Mouse (Mus musculus) cerebellum, adult (tissue): Measurements from ENCODE around the gene Blnk.

ENCODE experiments used
- ATAC-seq: cut with Nextera tagmentation; 2 replicates; pipeline ENCODE4 v1.9.2; 2017; ENCODE audit warnings: mild to moderate bottlenecking, moderate library complexity, mixed read lengths; ENCODE audit not compliant: insufficient number of reproducible peaks, low FRiP score, low TSS enrichment

Blnk gene

DNA sequence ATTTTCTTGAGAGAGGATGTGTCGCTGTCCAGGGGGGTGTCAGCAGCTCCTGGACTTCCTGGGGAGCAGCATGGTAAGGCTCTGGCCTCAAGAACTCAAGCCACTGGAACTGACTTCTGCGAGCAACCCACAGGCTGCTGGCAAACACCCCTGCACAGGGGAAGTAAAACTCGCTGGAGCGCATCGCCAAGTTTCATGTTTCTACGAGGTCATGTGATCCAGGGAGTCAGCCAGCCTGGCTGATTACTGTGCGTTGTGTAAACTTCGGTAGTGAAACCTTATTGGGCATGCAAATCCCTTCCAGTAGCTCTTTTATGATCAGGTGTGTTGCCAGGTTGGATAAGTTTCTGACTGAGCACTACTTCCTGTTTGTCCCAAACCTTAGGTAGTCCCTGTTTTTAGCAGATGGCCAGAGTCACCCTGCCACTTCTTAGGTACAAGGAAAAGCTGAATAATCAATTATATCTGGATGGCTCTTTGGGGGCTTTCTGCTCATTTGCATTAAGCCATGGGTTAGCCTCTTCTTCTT is at the start of gene Blnk:
TSS of gene Blnk (minus strand) at position 479 of the 529 bp plus-strand sequence.
- no peak for ATAC-seq

DNA sequence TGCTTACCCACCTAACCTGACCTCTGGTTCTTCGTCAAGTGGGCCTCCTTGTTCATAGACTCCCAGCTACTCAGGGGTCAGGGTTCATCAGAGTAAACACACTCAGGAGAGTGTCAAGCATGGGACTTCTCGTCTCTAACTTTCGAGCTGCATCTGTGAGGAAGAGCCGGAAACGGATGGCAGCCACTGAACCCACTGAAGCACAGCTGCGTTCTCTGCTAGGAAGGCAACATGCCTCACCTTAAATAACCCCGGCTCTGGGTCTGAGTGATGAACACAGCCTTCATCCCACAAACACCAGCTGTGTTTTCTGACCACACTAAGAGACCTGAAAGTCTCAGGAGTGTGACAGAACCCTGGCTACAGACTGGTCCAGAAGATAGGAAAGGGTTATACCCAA is 44.8 kb upstream of the Blnk start:
- no peak for ATAC-seq

DNA sequence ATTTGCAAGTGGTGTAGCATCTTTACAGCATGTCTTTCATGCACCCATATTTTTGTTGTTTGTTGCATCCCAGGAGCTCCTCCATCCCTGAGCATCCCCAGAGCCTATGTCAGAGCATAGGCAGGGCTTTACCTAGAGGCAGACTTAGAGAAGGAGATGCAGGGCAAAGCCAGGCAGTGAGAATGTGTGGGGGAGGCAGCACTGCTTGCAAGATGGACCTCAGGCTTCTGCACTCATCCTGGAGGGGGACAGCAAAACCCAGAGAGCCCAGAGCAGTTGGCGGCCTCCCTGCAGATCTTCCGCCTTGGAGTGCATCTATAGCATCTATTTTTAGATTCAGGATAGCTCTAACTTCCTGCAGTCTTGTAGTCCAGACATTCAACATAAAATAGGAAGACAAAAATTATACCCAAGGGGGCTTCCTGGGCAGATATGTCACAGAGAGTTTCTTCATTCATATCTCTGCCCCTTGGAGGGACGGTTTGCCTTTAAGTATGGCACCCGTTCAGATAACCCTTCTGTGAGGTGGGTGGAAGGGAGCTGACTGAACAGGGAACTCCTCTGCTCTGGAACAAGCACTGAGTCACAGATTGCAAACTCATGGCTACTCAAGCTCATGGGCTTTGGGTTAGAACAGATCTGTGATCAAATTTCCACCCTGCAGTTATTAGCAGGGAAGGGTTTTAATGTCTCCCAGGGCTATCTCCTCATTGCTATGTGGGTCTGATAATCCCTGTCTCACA is 41.6 kb upstream of the Blnk start:
- ATAC-seq: no peak

DNA sequence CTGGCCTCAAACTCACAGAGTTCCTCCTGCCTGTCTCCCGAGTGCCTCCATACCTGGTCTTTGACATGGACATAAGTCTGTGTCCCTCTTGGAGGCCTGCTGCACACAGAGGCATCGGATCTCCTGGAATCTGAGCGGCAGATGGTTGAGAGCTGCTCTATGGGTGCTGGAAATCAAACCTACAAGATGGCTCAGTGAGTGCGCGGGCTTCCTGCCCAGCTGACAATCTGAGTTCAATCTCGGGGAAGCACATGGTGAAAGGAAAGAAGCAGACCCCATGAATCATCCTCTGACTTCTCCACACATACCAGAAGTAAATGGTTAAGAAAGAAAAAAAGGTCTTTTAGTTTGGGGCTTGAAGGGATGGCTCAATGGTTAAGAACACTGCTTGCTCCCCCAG is 37.5 kb upstream of the Blnk start:
- no peak for ATAC-seq

DNA sequence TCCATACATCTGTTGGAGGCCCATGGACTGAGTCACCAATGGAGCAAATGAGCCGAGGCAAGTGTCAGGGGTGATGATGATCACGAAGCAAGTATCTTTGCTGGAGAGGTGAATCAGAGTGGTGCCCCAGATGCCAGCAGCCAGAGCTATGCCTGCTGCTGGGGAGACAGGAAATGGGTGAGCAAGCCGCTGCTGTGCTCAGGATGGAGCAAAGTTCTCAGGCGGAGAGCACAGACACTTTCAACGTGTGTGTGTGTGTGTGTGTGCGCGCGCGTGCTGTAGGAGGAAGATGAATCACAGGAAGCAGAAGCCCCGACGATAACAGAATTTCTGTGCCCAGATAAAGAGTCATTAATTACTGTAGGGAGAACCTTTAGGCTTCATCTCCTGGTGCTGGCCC is 36.7 kb upstream of the Blnk start:
- ATAC-seq: no peak

DNA sequence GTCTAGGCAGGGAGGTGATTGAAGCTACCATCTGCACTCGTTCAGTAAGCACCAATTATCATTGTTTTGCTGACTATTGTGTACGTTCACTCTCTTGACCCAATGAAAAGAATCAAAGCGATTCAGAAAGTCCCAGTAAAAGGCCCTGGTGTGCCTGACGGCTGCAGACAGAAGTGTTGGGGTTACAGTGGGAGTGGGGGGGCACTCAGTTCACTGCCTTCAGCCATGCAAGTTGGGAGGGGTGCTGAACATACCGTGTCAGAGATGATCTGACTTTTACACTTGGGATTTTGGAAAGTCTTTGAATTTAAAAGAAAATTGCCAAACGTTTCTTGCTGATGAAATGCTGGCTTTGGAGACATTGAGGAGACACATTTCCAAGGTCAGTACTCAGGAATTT is 35.8 kb upstream of the Blnk start:
- ATAC-seq: no peak

DNA sequence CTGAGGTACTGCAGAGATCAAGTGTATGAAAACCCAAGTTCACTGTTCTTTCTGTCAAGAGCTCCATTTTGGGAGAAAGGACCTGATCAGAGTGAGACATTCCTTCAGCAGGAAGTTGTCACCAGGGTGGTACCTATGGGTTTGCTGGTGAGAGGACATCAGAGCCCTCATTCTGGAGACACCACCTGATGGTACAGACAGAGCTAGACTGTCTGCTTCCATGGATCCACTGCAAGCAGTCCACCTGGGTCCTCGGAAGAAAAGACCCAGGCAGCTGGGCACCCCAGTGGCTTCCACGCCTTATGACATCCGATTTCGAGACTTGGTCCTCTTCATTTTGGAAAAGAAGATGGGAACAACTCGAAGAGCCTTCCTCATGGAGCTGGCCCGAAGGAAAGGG is 34.9 kb upstream of the Blnk start, which contains the start of gene Dntt:
TSS of gene Dntt (plus strand) at position 57 of the 400 bp plus-strand sequence.
- no peak for ATAC-seq

DNA sequence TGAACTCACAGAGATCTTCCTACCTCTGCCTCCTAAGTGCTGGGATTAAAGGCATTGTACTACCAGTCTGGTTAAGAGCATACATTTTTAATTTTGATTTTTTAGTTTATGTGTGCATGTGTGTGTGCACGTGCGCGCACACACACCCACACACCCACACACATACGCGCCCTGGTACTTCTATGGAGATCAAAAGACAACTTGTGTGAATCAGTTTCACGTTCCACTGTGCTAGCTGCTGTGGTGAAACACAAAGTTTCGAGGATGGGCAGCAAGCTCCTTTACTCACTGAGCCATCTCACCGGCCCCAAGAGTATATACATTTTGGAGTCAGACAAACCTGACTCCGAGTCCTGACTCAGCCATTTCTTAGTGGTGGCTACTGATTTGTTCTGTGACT is 33.3 kb upstream of the Blnk start:
- ATAC-seq: no peak

DNA sequence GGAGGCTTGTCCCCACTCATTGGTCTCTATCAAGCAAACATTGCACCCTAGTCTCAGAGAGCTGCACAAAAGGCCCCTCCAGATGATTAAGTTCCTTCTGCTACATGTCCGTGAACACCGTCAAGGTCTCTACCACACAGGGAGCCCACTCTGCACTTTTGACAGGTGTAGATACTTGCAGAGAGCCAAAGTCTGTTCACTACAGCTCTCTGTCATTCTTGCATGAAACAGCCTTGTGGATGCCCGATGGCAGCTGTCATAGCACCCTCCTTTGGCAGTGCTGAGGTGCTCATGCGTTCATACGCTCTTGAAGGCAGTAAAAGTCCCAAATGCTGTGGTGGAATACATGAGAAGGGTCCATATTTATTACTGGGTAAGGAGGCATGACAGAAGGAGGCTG is 32.7 kb upstream of the Blnk start:
- ATAC-seq: no peak

DNA sequence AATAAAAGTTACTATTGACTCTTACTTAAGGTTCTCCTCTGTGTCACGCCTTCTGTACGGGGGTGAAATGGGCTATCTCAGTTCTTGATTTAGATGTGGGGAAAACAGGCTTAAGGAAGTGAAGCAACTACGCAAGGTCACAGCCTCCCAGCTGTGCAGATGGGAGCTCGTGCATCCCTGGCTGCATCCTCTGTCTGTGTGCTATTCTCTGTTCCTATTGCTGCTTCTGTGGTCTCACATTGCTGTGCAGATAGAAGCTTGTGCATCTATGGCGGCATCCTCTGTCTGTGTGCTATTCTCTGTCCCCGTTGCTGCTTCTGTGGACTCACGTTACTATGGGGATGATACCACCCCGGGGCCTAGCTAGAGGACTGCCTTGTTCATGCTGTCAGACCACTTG is 32.2 kb upstream of the Blnk start:
- no peak for ATAC-seq

DNA sequence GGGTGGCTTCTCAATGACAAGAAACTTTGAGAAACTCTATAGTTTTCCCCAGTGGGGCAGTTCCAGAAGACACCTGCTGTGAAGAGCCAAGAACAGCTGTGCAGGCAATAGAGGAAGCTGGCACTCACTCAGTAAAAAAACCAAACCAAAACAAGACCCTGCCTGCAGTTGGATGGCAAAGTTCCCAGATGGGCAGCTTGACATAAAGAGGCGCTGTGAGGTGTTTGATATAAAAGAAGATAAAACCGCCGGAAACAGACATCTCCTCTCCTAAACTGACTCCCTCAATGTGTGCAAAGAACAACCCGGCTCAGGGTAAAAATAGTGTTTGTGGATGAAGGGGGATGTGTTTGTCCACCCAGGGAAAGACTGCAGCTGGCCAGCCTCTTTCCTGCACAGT is 27.9 kb upstream of the Blnk start:
- ATAC-seq: no peak

DNA sequence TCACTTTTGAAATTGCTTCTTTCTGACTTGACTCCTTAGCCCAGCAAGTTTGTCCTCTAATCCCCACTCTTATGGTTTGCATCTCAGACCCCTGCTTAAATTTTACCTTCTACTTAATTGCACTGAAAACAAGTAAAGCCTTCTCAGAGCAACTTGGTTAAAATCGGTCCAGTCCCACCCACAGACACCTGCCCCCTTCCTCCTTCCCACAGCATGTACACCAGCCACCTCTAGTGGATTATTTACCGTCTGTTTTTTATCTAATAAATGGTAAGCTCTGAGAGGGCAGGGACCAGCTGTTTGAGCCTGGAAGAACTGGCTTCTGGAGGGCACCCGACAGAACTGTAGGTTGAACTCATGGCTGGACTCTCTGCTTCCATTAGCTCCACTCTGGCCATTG is 26.2 kb upstream of the Blnk start:
- no peak for ATAC-seq

DNA sequence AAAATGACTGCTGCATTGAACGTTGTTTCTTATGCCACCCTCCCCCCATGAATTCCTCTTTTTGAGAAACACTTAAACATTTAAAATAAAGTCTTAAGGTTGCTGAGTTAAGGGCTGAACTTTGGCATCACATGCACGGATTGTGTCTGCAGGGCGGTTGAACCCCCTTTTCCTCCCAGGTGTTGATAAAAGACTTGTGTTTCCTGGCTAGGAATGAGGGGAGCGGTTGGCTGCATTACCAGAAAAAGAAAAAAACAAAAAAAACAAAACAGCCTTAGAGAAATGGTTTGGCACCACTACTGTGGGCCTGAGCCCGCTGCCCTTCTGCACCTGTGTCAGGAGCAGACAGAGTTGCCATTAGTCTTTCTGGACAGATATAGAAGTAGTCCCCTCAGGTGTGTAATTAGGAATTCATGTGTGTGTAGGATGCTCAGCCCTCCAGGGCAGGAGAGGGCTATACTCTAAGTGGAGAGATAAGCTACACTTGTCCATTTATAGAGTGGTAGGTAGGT is 24.9 kb upstream of the Blnk start:
- no peak for ATAC-seq

DNA sequence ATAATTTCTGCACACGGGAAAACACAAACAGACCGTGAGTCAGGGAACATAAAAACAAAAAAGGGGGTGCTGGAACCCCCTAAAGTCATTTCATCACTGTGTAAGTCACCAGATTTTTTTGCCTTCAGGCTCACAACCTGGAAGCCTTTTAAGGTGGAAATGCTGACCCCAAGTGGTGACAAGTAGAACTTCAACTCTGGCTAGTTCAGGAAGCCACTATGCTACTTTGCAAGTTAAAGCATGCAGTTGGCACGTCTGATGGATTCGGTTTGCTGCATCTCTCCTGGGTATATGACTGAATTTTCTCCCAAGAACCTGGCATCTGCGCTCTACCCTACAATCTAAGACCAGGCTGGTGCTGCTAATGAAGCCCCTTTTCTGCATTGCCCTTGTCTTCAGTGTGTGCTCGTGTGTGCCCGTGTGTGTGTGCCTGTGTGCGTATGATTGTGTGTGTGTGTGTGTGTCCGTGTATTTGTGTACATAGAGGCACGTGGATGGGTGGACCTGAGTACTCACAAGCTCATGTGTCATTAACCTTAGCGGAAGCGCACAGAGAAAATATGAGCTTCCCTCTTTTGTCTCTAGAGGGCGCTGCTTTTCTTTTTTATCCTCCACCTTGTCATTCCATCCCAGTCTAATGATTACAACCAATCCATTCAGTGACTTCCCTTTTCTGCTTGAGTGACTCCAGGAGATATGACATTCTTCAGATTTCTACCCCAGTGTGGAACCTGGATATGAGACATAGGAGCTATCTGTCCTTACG is 21.8 kb upstream of the Blnk start:
- ATAC-seq: peak; percentile 20; the same call in 1 of the 2 replicates

DNA sequence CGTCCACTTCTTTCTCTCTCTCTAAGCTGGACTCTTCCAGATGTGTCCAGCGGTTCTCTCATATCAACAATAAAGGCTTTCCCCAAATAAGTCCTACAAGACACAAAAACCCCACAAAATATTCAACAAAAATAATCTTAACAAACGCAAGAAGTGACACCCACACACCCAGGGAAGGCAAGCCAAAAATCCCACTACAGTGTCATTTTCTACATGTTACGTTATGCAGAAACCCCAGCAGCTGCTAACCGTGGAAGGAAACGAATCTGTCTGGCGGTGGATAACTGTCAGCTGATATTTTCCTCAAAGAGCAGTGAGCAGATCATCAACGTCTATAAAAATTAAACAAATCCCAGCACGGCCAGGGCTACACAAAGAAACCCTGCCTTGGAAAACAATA is 19.7 kb upstream of the Blnk start:
- no peak for ATAC-seq

DNA sequence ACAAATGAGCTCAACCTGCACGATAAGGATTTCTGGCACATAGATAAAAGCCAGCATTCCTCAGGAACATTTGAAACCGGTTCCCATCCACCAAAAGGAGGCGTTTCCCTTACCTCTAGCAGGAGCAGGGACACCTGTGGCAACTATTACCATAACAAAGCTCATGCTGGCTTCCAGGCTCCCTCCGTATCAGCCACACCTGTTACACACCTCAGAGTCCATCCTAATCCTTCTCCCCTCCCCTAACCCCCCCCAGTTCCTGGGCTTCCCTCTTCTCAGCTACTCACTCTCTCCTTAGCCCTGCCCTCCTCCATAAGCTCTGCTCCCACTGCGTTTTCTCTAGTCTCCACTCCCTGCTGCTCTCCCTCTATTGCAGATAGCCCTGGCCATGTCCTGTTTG is 19.3 kb upstream of the Blnk start:
- ATAC-seq: no peak

DNA sequence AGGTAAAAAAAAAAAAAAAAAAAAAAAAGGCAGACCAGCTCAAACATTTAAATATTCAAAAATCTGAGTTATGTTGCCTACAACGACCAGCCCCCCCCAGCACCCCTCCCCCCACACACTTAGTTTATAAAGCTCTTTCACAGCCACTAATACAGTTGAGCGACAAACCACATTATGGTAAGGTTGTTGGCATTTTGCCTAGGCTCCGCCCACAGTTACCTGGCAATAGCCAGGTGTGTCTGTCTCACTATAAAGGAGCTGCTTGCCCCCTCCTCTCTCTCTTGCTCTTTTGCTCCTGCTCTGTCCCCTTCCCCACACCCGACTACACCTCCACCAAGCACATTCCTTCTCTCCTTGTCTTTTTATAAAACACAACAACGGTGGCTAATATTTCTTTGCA is 17.3 kb upstream of the Blnk start:
- ATAC-seq: no peak

DNA sequence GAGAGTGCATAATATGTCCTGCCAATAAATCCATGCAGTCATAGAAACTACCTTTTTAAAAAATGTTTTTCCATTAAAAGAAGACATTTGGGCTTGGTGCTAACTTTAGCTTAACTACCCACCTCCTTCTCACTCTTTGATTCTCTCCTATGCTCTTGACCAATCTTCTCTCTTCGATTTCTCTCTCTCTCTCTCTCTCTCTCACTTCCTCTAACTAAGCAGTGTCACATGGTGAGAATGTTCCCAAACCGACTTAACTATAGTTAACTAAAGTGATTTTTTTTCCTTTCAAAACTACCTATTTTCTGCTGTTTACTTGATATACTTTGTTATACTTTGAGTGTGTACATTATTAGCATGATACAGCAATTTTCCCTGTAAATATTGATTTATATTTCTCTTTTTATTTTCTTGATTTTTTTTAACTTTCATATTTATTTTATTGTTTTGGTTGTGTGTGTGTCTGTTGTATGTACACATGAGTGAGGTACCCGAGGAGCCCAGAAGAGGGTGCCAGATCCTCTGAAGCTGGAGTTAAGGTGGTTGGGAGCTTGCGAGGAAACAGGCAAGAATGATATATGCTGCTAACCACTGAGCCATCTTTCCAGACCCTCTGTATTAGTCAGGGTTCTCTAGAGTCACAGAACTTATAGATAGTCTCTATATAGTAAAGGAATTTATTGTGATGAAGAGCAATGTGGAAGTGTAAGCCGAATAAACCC is 14.5 kb upstream of the Blnk start:
- ATAC-seq: no peak

DNA sequence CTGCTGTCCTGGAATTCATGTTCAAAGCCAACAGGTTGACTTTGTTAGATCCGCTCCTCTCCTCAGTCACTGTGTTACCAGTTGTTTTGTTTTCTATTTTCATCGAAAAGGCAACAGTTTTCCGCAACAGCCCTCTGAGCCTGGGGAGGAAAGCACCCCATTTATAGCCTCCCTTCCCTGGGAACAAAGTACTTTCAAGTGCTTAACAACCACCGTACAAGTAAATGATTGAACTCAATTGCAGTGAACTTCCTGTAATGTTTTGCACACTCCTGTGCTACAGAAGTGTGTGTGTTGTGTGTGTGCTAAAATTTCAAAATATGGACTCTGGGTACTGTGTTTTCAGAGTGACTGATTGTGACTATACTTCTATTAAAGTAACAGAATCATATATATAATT is 13.4 kb upstream of the Blnk start:
- no peak for ATAC-seq

DNA sequence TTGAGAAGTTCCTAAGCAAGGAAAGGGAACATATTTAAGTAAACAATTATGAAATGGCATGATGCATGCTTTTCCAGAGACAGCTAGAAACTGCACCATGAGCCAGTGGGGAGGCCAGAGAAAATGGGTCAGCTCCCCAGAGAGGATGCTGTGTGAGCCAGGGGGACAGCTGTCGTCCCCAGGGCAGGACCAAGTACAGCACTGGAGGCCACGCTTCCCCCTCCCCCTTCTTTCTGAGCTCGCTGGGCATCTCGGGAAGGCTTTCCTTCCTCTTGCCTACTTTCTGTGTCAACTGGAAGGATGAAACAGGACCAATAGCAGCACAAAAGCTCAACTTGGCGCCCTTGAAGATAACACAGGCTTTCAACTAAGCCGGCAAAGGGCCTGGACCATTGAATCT is 13.0 kb upstream of the Blnk start:
- ATAC-seq: no peak; the same call in 1 of the 2 replicates

DNA sequence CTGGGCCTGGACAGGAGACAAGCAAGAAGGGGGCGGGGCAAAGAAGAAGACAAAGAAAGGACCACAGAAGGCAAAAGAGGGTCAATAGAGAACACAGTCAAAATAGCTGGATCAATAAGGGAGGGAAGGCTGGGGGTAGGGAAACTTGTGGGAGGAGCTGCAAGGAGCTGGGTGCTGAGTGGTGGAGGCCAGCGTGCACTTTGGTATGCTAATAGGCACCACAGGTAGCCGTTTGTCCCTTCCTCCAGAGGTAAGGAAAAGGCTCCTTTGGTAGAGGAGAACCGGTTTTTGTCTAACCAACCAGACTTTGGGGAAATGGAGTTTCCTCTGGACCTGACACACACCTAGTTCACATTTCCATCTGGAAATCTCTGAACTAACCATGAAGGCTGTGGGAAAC is 12.3 kb upstream of the Blnk start:
- ATAC-seq: no peak
